Mouse (Mus musculus) myocyte (in vitro differentiated cells): ENCODE data around the gene Serpina3a.

Experiments used
- E2F4 ChIP-seq: IDR thresholded peaks from one replicate; pipeline ENCODE4 v1.6.1; 2011; ENCODE audit warnings: mild to moderate bottlenecking, control low read depth, moderate library complexity; ENCODE audit not compliant: insufficient read depth
- MAX ChIP-seq: IDR thresholded peaks from one replicate; pipeline ENCODE4 v1.6.1; 2011; ENCODE audit warnings: low read depth, mild to moderate bottlenecking, control low read depth
- MYOD1 ChIP-seq, 3 experiments: IDR thresholded peaks; one replicate each; pipeline ENCODE4 v1.6.1; 2011; ENCODE audit warnings: control low read depth in 2 of 3, low read depth in 2 of 3, mild to moderate bottlenecking in 2 of 3, moderate library complexity in 1 of 3; ENCODE audit not compliant: insufficient read length in 2 of 3, control insufficient read depth in 1 of 3
- POLR2A ChIP-seq: IDR thresholded peaks from one replicate; pipeline ENCODE4 v1.6.1; 2011; ENCODE audit warnings: low read depth, mild to moderate bottlenecking, control low read depth, moderate library complexity; ENCODE audit not compliant: insufficient read length
- USF1 ChIP-seq: IDR thresholded peaks from one replicate; pipeline ENCODE4 v1.6.1; 2011; ENCODE audit warnings: low read depth, mild to moderate bottlenecking, control low read depth, moderate library complexity

- no peak for TF ChIP-seq E2F4
- TF ChIP-seq MAX = no peak
- TF ChIP-seq POLR2A = peak; percentile 12
- no peak for TF ChIP-seq USF1
- no peak for TF ChIP-seq MYOD1 (IDR thresholded peaks at IDR 0.05; ENCODE audit: control insufficient read depth in 1 of 3, insufficient read length in 2 of 3, low read depth in 2 of 3)
Observed at GRCm38 (mm10) chr12:104064996-104065395, 47.5 kb upstream of the Serpina3a start.
